Mouse (Mus musculus) liver, embryonic 14.5 days (tissue): Measurements from ENCODE around the gene Notch2.

Experiments
- CTCF ChIP-seq: IDR thresholded peaks from 2 replicates; pipeline ENCODE4 v1.5.1; 2016; ENCODE audit warnings: antibody characterized with exemption, low read depth, control low read depth
- EP300 ChIP-seq: IDR thresholded peaks from 2 replicates; pipeline ENCODE4 v1.6.1; 2016; ENCODE audit warnings: antibody characterized with exemption, low read depth

- TF ChIP-seq CTCF: no peak
- no peak for TF ChIP-seq EP300
Measured at GRCm38 (mm10) chr3:98027371-98027774, 14.0 kb downstream of the Notch2 start.
